Mouse (Mus musculus) 3T3-L1 (cell line): ENCODE data around the gene Phf11b.
"Not testable (repeated sequence)": the region's sequence is repeated elsewhere in the genome, so short reads cannot be mapped to it uniquely, and the experiment has no call there.

Source experiments
- DNase-seq: peaks from one replicate; pipeline ENCODE4 v3.0.0-alpha.2; 2015; ENCODE audit warnings: low read depth, low spot score

Gene Phf11b

GRCm38 (mm10) chr14:59341189-59341588, at the start of gene Phf11b:
Gene Phf11b (minus strand): TSS chr14:59341351.
- DNase-seq, result peak; percentile 45

- DNase-seq, result not testable (repeated sequence)
Measured at GRCm38 (mm10) chr14:59390181-59390580, 49.0 kb upstream of the Phf11b start.

GRCm38 (mm10) chr14:59389532-59389931, 48.4 kb upstream of the Phf11b start:
- DNase-seq, result no peak

- no peak for DNase-seq
Measured at GRCm38 (mm10) chr14:59370348-59371068, 29.4 kb upstream of the Phf11b start.

- no peak for DNase-seq
Measured at GRCm38 (mm10) chr14:59366386-59367105, 25.4 kb upstream of the Phf11b start.

GRCm38 (mm10) chr14:59365244-59365644, 24.1 kb upstream of the Phf11b start, which contains the start of gene Phf11d:
Gene Phf11d (minus strand): TSS chr14:59365470.
- DNase-seq, result peak; percentile 50

GRCm38 (mm10) chr14:59339541-59339940, 1.6 kb downstream of the Phf11b start:
- DNase-seq, result no peak

GRCm38 (mm10) chr14:59336056-59336455, 5.1 kb downstream of the Phf11b start:
- DNase-seq, result not testable (repeated sequence)

GRCm38 (mm10) chr14:59330499-59330898, 10.7 kb downstream of the Phf11b start:
- peak; percentile 41 for DNase-seq

- not testable (repeated sequence) for DNase-seq
Measured at GRCm38 (mm10) chr14:59319970-59320369, 21.2 kb downstream of the Phf11b start.

GRCm38 (mm10) chr14:59319036-59319435, 22.1 kb downstream of the Phf11b start:
- DNase-seq, result not testable (repeated sequence)

- peak; percentile 29 for DNase-seq
Measured at GRCm38 (mm10) chr14:59297391-59297790, 43.8 kb downstream of the Phf11b start, which contains the start of gene Phf11a. Gene Phf11a (minus strand): TSS chr14:59297522.

GRCm38 (mm10) chr14:59291769-59292168, 49.4 kb downstream of the Phf11b start:
- not testable (repeated sequence) for DNase-seq

- not testable (repeated sequence) for DNase-seq
Measured at GRCm38 (mm10) chr14:59274961-59275360, 66.2 kb downstream of the Phf11b start.
